Mouse (Mus musculus): ENCODE measurements at regions not wholly inside any gene's neighbourhood (a gene's known extent, or its start where the extent isn't known, plus 50 kb on each side); places are given as distances from the start of the nearest gene placed in this dataset.

DNA sequence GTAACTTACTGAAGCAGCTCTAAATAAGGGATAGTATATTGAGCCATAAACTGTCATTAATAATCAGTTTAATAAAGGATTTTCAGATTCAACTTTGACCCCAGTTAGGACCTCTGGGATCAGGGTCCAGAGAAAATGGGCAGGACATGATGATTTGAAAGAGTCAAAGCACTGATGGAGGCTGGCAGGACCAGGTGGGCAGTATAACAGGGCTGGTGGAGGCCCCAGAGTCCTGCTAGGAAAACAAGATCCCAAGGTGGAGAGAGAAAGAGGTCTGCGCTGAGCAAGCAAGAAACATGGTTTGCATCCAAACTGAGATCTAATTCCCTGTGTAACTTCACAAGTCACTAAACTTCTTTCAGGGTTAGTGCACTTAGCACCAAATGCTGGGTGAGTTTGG is 199.0 kb upstream of the Sesn3 start:
- TF ChIP-seq CTCF (IDR thresholded peaks at IDR 0.05; ENCODE audit: insufficient read depth, low read length) = no peak
- TF ChIP-seq POLR2A (IDR thresholded peaks at IDR 0.05; ENCODE audit: borderline replicate concordance, extremely low read depth, low read depth, low read length) = no peak
